ENCODE assay signal across 20 mouse cellular contexts in the genomic region with DNA sequence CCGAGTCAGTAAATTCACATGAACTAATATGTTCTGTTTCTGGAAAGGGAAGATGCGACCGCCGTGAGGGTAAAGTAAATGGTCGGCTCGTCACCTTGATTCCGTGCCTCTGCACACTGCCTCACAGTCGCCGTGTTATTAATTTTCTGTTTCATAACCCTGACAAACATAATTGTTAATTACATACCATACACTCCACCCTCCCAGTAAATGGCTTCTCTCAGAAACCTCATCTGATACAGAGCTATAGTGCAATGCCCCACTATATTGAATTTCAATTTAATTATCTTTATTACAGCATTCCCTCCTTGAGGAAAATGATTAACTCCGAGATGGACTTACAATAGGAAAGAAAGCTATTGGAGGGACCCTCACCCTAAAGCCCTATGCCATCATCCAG.
DNase-seq lines count a peak whose midpoint lies in the region; ATAC-seq and TF ChIP-seq lines count a peak whose summit lies in the region.
"Had no signal": no experiment of that assay in that cellular context is flagged by ENCODE, and none has a peak within 500 bp of the region (broad histone marks: within the 10 kb centered on the region; RNA-seq: fewer than 3 reads in every experiment).

No protein-coding gene starts in this region.

- no peak for DNase-seq in hindbrain, postnatal 0 days (ENCODE audit: low spot score)
- DNase-seq in midbrain, embryonic 10.5 days (ENCODE audit: low spot score), result no peak
- peak; percentile 34 for DNase-seq in brain, embryonic 14.5 days (ENCODE audit: low read depth)
- DNase-seq in adrenal gland, adult (ENCODE audit: inconsistent age in 2 of 2, low spot score in 1 of 2), result no peak
- DNase-seq: adrenal gland, postnatal 10 days; B cell, adult 2 months; cerebellum, adult 2 months; forebrain, postnatal 0 days; gastrocnemius, postnatal 14 days; heart, adult 2 months; heart, postnatal 14 days had no signal

- peak; percentile 36; the same call in 1 of the 2 replicates for ATAC-seq in hindbrain, embryonic 13.5 days (ENCODE audit: low FRiP score)
- ATAC-seq in hindbrain, postnatal 0 days, result no peak
- no peak for ATAC-seq in midbrain, embryonic 12.5 days (ENCODE audit: low FRiP score, low read depth)
- ATAC-seq in neural tube, embryonic 14.5 days (ENCODE audit: low read depth), result peak; percentile 63; the same call in 1 of the 2 replicates
- ATAC-seq: CD4-positive, CD25-positive, alpha-beta regulatory T cell, adult 4 months; forebrain, embryonic 13.5 days; forebrain, postnatal 0 days had no signal

- H3K36me3 ChIP-seq in hindbrain, embryonic 13.5 days, result no peaks in the 10 kb centered on the region
- H3K36me3 ChIP-seq in hindbrain, postnatal 0 days (ENCODE audit: insufficient read depth, low read length), result no peaks in the 10 kb centered on the region
- H3K36me3 ChIP-seq in midbrain, embryonic 12.5 days, result no peaks in the 10 kb centered on the region
- H3K36me3 ChIP-seq in midbrain, embryonic 10.5 days, result no peaks in the 10 kb centered on the region
- H3K36me3 ChIP-seq in neural tube, embryonic 14.5 days (ENCODE audit: control insufficient read depth, insufficient read depth, low read length), result no peaks in the 10 kb centered on the region
- H3K36me3 ChIP-seq: embryonic facial prominence, embryonic 10.5 days; G1E; heart, embryonic 15.5 days had no signal

- H3K27ac ChIP-seq in hindbrain, embryonic 13.5 days, result peak overlapping the region; percentile 8
- H3K27ac ChIP-seq in hindbrain, postnatal 0 days, result no peak overlapping the region
- H3K27ac ChIP-seq in midbrain, embryonic 12.5 days (replicated peaks), result peak overlapping the region; percentile 39; the same call in 1 of the 2 replicates
- no peak overlapping the region for H3K27ac ChIP-seq in midbrain, embryonic 10.5 days (replicated peaks)
- H3K27ac ChIP-seq in neural tube, embryonic 14.5 days (ENCODE audit: low read depth, low read length), result no peak overlapping the region
- H3K27ac ChIP-seq: embryonic facial prominence, embryonic 10.5 days; forebrain, embryonic 13.5 days; heart, adult 2 months; heart, embryonic 15.5 days had no signal

- no peak for TF ChIP-seq CTCF in hindbrain, postnatal 0 days (IDR thresholded peaks at IDR 0.05; ENCODE audit: low read depth)
- no peak for TF ChIP-seq CTCF in brain, embryonic 14.5 days (IDR thresholded peaks at IDR 0.05; ENCODE audit: borderline replicate concordance, extremely low read depth, insufficient read depth, insufficient read length)

- TF ChIP-seq POLR2A in brain, embryonic 14.5 days (IDR thresholded peaks at IDR 0.05; ENCODE audit: borderline replicate concordance, extremely low read depth, insufficient read depth, insufficient read length, poor library complexity, severe bottlenecking), result no peak

- H3K9ac ChIP-seq in hindbrain, embryonic 13.5 days, result no peak overlapping the region
- H3K9ac ChIP-seq in hindbrain, postnatal 0 days (replicated peaks; ENCODE audit: low read length), result no peak overlapping the region
- no peak overlapping the region for H3K9ac ChIP-seq in midbrain, embryonic 12.5 days (replicated peaks)
- H3K9ac ChIP-seq in neural tube, embryonic 14.5 days (replicated peaks; ENCODE audit: low read depth, low read length), result no peak overlapping the region
- H3K9ac ChIP-seq: forebrain, embryonic 13.5 days; forebrain, postnatal 0 days; heart, embryonic 15.5 days had no signal

- no peaks in the 10 kb centered on the region for H3K9me3 ChIP-seq in hindbrain, embryonic 13.5 days
- H3K9me3 ChIP-seq in hindbrain, postnatal 0 days (ENCODE audit: low read length), result no peaks in the 10 kb centered on the region
- no peaks in the 10 kb centered on the region for H3K9me3 ChIP-seq in midbrain, embryonic 12.5 days
- no peaks in the 10 kb centered on the region for H3K9me3 ChIP-seq in midbrain, embryonic 10.5 days (replicated peaks)
- no peaks in the 10 kb centered on the region for H3K9me3 ChIP-seq in neural tube, embryonic 14.5 days (ENCODE audit: control insufficient read depth, low read length)
- H3K9me3 ChIP-seq: embryonic facial prominence, embryonic 10.5 days; forebrain, embryonic 13.5 days; heart, embryonic 15.5 days had no signal

- WGBS in hindbrain, embryonic 13.5 days, result 45% methylated on average over 10 of the region's 10 CpGs
- 59% methylated on average over 10 of the region's 10 CpGs for WGBS in hindbrain, postnatal 0 days
- WGBS in midbrain, embryonic 12.5 days, result 86% methylated on average over 10 of the region's 10 CpGs
- 93% methylated on average over 10 of the region's 10 CpGs for WGBS in midbrain, embryonic 10.5 days
- 44% methylated on average over 10 of the region's 10 CpGs for WGBS in neural tube, embryonic 14.5 days

- H3K4me1 ChIP-seq in hindbrain, embryonic 13.5 days (replicated peaks), result peaks cover 33% of the 10 kb centered on the region
- H3K4me1 ChIP-seq in hindbrain, postnatal 0 days (ENCODE audit: insufficient read depth, low read length), result no peaks in the 10 kb centered on the region; the same call in 1 of the 2 replicates
- peaks cover 25% of the 10 kb centered on the region for H3K4me1 ChIP-seq in midbrain, embryonic 12.5 days
- H3K4me1 ChIP-seq in midbrain, embryonic 10.5 days, result peaks cover 34% of the 10 kb centered on the region
- peaks cover 11% of the 10 kb centered on the region for H3K4me1 ChIP-seq in neural tube, embryonic 14.5 days (ENCODE audit: control insufficient read depth, insufficient read depth, low read length)
- H3K4me1 ChIP-seq: heart, embryonic 15.5 days had no signal

- H3K27me3 ChIP-seq in hindbrain, embryonic 13.5 days, result 0 out of 2 replicates have a peak, but pooled peaks cover 3% of the 10 kb centered on the region
- H3K27me3 ChIP-seq in hindbrain, postnatal 0 days (ENCODE audit: insufficient read depth, low read length), result no peaks in the 10 kb centered on the region
- no peaks in the 10 kb centered on the region for H3K27me3 ChIP-seq in midbrain, embryonic 12.5 days
- H3K27me3 ChIP-seq in midbrain, embryonic 10.5 days (ENCODE audit: low read depth, poor library complexity, severe bottlenecking), result no peaks in the 10 kb centered on the region
- H3K27me3 ChIP-seq in neural tube, embryonic 14.5 days (ENCODE audit: control insufficient read depth, insufficient read depth, low read length), result no peaks in the 10 kb centered on the region
- H3K27me3 ChIP-seq: forebrain, embryonic 13.5 days; heart, embryonic 15.5 days had no signal

- H3K4me2 ChIP-seq in hindbrain, embryonic 13.5 days, result peak overlapping the region; percentile 27; the same call in 1 of the 2 replicates
- H3K4me2 ChIP-seq in hindbrain, postnatal 0 days (ENCODE audit: low read depth, low read length), result no peak overlapping the region
- no peak overlapping the region for H3K4me2 ChIP-seq in midbrain, embryonic 12.5 days (replicated peaks)
- H3K4me2 ChIP-seq in neural tube, embryonic 14.5 days (ENCODE audit: low read depth, low read length), result no peak overlapping the region
- H3K4me2 ChIP-seq: forebrain, embryonic 13.5 days; heart, embryonic 11.5 days; heart, embryonic 15.5 days had no signal

- H3K4me3 ChIP-seq in hindbrain, embryonic 13.5 days, result no peak overlapping the region
- no peak overlapping the region for H3K4me3 ChIP-seq in hindbrain, postnatal 0 days (ENCODE audit: low read length)
- H3K4me3 ChIP-seq in midbrain, embryonic 12.5 days, result no peak overlapping the region
- H3K4me3 ChIP-seq in midbrain, embryonic 10.5 days, result no peak overlapping the region
- no peak overlapping the region for H3K4me3 ChIP-seq in neural tube, embryonic 14.5 days (ENCODE audit: low read depth, low read length)
- H3K4me3 ChIP-seq: embryonic facial prominence, embryonic 10.5 days; forebrain, embryonic 13.5 days; heart, adult 2 months; heart, embryonic 15.5 days had no signal

Comparison
In these comparisons a context has a peak if more than half of its experiments do, and no peak if none do; other contexts are left out.
1. ATAC-seq: peak in hindbrain, embryonic 13.5 days (single experiment) and neural tube, embryonic 14.5 days (single experiment); none in hindbrain, postnatal 0 days (single experiment) and midbrain, embryonic 12.5 days (single experiment).
2. H3K27ac ChIP-seq: peak in hindbrain, embryonic 13.5 days (single experiment) and midbrain, embryonic 12.5 days (single experiment); none in hindbrain, postnatal 0 days (single experiment), midbrain, embryonic 10.5 days (single experiment) and neural tube, embryonic 14.5 days (single experiment).